Mouse (Mus musculus) lung, postnatal 36 days (tissue): ENCODE measurements around the gene Slc2a8.

Experiments
- DNase-seq: peaks from one replicate; pipeline ENCODE4 v3.0.0; 2022; ENCODE audit warnings: mixed read lengths

The Slc2a8 gene

GRCm38 (mm10) chr2:32969326-32969725 is 12.6 kb downstream of the Slc2a8 start:
- no peak for DNase-seq

- DNase-seq: no peak
Observed at GRCm38 (mm10) chr2:32968024-32968614, 13.8 kb downstream of the Slc2a8 start.

- DNase-seq: peak; percentile 88
Observed at GRCm38 (mm10) chr2:32966689-32967631, 14.9 kb downstream of the Slc2a8 start.

DNA sequence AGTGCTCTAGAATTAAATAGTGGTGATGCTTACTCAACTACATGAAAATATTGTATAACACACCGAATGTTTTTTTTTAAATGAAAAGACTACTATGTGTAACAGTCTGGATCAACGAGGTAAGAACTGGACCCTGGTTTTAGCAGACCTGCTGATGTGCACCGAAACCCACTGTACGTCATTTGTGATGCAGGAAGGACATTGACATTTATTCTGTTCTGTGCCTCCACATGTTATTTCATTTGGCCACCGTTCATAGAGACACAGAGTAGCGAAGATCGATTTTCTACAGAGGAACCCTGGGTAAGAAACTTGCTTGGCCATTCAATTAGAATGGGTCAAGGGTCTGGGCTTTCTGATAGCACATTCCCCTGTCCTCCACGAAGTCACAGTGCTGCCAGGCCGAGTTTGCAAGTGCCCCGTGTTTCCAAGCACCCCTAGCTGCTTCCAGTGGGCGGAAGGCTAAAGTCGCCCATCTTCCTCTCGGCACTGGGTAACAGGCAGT is 15.6 kb downstream of the Slc2a8 start:
- DNase-seq: no peak

- no peak for DNase-seq
Observed at GRCm38 (mm10) chr2:32965511-32966183, 16.2 kb downstream of the Slc2a8 start.

GRCm38 (mm10) chr2:32964659-32965457 is 17.0 kb downstream of the Slc2a8 start:
- no peak for DNase-seq

- DNase-seq: no peak
Observed at GRCm38 (mm10) chr2:32963981-32964380, 17.9 kb downstream of the Slc2a8 start.

- no peak for DNase-seq
Observed at GRCm38 (mm10) chr2:32963544-32963943, 18.3 kb downstream of the Slc2a8 start.

- no peak for DNase-seq
Observed at GRCm38 (mm10) chr2:32962875-32963220, 19.0 kb downstream of the Slc2a8 start.

DNA sequence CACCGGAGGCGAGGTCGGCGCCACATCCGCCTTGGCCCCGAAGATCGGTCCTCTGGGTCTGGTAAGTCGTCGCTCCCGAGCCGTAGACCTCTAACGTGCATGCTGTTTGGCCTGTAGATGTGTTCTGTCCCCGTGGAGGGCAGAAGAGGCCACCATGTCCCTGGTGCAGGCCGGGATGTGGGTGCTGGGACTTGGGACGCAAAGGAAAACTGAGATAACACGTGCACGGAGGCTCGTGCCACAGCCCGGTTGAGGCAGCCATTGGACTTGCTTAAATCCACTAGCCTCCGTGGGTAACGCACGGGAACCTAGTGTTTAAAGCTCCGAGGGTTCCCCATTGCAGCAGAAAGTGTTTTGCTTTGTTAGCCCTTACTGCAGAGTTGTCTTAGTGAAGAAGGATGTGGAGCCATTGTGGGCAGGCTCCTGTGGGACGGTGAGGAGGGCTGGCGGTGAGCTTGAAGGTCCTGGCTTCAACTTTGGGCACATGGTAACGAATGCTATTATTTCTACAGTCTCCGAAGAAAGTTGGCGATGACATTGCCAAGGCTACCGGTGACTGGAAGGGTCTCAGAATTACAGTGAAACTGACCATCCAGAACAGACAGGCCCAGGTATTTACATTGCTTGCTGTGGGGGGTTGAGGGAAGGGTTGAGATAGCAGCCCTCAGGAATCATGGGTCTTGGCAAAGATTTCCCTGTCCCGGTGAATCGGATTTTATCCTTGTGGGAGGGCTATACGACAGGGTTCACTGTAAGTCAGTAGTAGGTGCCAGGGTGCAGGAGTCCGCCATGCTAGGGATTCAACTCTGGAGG is 19.6 kb downstream of the Slc2a8 start:
- no peak for DNase-seq

DNA sequence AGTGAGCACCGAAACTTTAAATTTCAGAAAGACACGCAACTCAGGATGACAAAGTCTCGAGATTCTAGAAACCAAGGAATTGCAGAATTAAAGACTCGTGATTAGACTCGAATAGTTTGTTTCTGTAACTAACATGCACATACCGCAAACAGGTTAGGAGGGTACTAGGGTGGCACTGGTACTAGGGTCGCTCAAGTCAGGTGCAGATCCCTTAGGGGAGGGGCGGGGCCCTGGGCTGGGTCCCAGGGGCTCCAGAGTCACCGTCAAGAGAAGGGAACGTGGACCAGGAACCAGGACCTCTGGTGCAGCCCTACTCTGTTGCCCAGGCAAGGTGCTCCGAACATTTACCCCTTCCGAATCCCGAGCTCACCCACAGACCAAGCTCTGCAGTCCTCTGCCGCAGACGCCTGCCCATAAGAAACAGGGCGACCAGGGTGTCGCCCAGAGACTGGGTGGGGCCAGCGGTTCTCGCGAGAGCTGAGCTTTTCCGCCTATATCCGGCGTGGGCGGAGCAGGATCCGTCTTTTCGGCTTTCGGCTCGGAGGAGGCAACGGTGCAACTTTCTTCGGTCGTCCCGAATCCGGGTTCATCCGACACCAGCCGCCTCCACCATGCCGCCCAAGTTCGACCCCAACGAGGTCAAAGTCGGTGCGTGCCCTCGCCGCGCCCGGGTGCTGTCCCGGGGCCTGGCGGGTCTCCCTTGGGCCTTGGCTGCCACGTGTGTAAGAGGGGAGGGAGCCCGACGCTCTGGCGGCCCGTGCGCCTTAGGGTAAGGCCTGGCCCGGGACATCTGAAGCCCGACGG is 20.5 kb downstream of the Slc2a8 start, which contains the start of the genes Rpl12 and Lrsam1:
Rpl12 (plus strand) TSS at position 368 of the 804 bp plus-strand sequence.
Lrsam1 (minus strand) TSS at position 423 of the 804 bp plus-strand sequence.
- peak; percentile 96 for DNase-seq

GRCm38 (mm10) chr2:32960273-32960672 is 21.6 kb downstream of the Slc2a8 start:
- peak; percentile 18 for DNase-seq

DNA sequence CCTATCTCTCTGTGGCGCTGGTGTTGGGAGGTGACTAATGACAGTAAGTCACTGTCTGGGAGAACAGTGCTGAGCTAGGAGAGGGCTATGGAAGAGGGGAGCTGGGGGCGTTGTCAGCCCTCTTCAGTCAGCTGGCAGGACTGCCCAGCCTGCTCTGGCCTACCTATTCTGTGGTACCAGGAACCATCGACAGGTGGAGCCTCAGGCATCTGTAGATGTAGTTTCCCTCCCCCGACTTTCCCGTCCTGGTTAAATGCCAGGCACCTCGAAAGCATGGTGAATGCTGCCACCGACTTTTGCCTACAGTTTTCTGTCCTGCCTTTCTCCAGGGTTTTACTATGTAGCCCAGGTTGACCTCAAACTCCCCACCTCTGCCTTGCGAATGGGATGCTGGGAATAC is 24.5 kb downstream of the Slc2a8 start:
- peak; percentile 35 for DNase-seq

GRCm38 (mm10) chr2:32954581-32954980 is 27.3 kb downstream of the Slc2a8 start:
- no peak for DNase-seq

DNA sequence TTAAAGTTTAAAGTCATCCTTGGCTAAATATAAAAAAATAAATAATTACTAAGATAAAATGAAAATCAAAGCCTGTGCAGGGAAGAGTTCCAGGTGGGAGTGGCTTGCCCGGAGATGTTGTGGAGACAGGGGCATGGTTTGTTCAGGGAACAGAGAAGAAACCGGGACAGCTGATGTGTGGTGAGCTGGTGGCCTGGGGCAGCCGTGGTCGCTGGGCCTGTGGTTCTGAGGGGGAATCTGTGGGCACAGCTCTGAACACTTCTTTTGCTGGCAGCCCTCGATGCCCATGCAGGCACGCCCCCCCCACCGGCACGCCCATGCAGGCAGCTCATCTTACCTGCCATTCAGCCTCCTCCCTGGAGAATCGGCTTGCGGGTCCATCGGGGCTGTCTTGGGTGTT is 34.4 kb downstream of the Slc2a8 start:
- DNase-seq: no peak

DNA sequence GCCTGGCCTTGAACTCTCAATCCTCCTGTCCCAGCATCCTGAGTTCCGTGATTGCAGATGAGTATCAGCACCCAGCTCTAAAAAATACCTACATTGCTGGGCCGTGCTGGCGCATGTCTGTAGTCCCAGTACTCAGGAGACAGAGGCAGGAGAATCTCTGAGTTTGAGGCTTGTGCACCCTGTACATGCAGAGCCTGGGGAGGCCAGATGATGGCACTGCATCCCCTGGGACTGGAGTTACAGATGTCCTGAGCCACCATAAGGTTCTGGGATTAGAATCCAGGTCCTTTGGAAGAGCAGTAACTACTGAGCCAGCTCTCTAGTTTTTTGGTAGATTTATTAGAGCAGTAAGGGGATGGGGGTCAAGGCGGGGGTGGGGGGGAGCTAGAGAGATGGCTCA is 41.4 kb downstream of the Slc2a8 start:
- no peak for DNase-seq

DNA sequence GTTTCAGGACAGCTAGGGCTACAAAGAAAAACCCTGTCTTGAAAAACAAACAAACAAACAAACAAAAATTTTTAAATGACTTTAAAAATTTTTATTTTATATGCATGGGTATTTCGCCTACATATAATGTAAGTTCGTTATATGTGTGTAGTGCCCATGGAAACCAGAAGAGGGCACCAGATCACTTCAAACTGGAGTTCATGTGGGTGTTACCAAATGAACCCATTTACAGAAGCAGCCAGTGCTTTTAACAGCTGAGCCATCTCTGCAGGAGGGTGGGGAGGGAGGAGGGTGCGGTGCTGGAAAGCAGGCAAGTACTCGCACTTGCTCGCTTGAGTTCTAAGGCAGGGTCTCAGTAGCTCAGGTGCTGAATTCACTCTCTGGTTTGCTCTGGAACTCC is 42.5 kb downstream of the Slc2a8 start:
- DNase-seq: peak; percentile 83

DNA sequence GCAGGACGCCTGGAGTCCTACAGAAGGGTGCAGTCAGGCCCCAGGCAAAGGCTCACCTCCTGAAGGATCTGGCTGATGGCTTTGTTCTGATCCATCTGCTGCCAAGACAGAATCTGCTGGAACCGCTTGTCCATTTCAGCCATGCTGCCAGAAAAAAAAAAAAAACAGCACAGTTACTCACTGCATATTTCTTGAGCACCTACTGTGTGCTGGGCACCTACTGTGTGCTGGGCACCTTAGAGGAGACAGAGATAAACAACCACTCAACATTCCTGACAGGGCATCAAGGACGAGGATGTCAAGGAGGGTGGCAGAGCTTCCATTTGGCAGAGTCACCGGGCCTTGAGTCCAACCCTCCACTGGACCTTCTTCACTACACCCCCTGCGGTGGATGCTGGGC is 43.1 kb downstream of the Slc2a8 start:
- DNase-seq: no peak

GRCm38 (mm10) chr2:32931730-32932129 is 50.2 kb downstream of the Slc2a8 start:
- no peak for DNase-seq

DNA sequence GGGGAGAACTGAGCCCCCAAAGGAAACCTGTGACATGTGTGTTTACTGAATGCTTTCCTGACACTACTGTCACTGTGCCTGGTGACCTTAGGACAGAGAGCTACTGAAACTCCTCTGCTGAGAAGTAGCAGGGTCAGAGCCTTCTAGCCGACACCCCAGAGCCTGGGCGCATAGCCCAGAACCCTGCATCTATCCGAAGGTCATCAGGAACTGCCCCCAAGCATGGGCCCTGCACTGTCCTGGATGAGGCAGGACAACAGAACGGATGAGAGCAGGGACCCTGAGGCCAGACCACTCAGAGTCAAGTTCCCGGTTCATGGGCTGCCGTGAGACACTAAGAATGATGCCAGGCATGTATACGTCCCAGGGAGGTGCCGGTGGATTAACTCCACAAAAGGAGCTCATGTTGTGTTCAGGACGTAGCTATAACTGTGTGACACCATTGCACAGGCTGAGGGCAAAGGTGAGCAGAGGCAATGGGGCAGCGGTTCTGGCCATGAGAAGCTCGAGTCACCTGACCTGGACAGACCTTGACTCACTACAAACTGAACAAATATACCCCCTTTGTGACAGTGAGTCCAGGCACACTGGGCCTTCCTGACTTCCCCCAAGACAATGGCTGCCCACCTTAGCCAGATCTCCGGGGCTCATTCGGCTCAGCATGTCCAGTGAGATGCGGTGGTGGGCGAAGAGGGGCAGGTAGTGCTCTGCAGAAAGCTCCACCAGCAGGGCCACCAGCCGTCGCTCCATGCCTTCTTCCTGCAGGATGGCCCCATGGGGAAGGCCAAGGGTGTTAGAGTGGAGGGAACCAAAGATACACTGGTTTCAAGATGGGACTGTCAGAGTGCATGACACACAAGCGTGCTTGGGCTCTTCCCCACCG is 52.7 kb downstream of the Slc2a8 start:
- no peak for DNase-seq
